Mouse (Mus musculus) right cerebral cortex, adult 2 months (tissue): ENCODE data around the gene Klhl26.
"Not testable (repeated sequence)": the region's sequence is repeated elsewhere in the genome, so short reads cannot be mapped to it uniquely, and the experiment has no call there.

Experiments used
- DNase-seq, 2 experiments: peaks; one replicate each; pipeline ENCODE4 v3.0.0; 2021 to 2022; ENCODE audit warnings: low spot score in 2 of 2

Klhl26 gene

DNA sequence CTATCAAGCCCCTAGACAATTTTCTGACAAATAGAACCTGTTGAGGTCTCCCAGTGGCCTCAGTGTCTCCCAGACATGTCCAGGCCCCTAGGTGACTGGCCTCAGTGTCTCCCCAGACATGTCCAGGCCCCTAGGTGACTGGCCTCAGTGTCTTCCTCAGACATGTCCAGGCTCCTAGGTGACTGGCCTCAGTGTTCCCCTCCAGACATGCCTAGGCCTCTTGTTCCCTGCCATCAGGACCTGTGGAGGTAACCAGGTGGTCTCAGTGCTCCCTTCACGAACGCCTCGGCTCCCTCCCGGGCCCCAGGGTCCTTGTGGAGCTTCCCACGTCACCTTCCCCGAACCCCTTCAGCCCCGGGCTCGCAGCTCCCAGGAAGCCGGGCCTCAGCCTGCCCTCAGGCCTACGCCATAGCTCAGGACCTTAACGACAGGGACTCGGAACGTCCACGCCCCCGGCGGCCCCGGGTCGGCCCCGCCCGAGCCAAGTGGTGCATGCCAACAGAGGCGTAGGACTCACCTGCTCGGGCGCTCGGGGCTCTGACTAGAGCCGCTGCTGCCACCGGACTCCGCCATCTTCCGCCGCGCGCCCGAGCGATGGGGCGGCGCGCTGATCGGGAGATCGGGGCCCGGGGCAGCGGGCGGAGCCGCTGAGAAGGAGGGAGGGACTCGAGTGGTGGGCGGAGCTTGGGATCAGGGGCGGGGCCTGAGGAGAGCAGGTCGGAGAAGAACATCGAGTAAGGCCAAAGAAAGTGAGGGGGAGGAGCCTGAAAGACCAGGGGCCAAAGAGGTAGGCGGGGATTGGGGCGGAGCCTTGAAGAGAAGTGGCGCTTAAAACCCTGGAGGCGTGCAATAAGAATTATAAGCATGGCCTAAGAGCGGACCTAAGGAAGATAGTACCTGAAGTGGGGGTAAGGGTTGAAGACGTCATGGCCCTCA is at the start of gene Klhl26:
Gene Klhl26, minus strand, starts transcription at position 636 of the 936 bp plus-strand sequence.
- peak; percentile 83 to 88 for DNase-seq

DNA sequence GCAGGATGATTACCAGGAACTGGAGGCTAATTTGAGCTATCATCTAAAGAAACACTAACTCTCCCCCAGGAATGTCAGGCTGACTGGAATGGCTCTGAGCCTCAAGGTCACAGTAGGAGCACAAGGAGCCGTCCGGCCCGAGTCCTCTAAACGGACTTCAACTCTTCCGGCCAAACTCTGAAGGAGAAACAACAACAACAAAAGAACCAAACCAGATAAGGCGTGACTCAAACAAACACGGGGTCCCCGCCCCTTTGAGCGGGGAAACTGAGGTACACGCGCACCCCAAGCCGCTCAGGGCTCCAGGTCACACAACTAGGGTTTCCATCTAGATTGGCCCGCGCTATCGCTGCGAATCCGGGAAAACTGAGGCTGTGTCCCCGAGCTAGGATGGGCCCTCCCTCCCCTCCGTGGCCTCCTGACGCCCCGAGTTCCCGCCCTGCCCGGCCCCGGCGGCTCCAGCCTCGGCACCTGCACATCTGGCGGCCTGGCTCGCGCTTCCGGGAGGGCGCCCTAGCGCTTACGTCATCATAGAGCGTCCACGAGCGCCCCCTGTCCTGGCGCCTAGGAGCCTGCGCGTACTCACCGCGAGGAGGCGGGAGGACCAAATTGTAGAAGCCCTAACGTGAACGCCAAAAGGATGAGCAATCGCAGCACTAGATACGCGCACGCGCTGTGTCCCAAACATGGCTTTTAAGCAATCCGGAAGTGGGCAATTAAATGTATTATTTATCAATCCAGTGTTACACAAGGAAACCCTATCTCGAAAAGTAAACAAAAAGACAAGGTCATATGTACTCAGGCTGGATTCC is 46.0 kb upstream of the Klhl26 start:
- DNase-seq = peak; percentile 95 to 96

DNA sequence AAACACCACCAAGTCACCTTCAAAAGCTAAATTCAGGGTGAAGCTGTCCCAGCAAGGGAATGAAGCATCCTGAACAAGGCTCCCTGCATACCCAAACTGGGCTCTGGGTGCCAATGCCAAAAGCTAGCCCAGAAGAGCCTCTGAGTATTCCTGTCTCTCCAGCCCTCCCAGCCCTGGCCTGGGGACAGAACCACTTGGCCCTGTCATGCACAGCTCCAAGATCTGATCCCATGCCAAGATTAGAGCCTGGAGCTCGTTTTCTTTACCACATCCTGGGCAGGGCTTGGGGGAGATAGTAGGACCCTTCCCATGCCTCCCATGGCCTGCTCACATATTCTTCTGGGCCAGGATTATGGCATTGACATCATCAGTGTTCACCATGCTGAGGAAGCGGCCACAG is 42.8 kb upstream of the Klhl26 start:
- DNase-seq = no peak

- no peak for DNase-seq
Measured at GRCm38 (mm10) chr8:70519043-70519442, 42.3 kb upstream of the Klhl26 start.

GRCm38 (mm10) chr8:70517940-70518643 is 41.3 kb upstream of the Klhl26 start:
- no peak for DNase-seq

DNA sequence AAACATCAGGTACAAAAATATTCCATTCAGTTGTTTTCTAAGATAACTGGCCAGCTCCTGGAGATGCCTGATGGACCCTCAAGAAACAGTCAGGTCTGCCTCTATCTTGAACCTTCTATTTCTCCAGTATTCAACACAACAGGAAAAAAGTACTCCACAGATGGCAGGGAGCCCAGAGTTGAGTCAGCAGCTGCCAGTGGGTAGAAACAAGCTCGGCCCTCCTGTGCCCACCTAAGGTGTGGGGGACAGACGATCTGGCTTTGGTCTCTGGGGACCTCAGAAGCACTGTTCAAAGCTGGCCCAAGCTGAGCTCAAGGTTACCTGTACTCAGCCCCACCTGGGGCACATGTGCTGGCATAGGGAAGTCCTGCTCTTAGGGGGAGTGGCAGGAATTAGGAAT is 36.7 kb upstream of the Klhl26 start:
- peak; percentile 76 for DNase-seq

DNA sequence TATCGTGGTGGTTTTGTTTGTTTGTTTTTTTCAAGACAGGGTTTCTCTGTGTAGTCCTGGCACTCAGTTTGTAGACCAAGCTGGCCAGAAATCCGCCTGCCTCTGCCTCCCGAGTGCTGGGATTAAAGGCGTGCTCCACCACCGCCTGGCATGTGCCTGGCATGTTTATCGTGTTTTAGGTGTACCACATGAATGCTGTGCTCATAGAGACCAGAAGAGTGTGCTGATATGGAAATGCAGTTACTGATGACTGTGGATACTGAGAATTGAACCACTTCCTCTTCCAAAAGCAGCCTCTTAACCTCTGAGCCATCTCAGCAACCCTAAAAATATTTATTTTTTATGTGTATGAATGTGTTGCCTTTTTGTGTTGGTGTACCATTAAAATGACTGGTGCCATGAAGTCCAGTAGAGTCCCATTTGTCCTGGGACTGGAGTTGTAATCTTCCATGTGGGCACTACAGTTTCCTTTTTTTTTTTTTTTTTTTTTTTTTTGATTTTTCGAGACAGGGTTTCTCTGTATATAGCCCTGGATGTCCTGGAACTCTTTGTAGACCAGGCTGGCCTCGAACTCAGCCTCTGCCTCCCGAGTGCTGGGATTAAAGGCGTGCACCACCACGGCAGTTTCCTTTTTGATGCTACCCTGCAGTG is 35.6 kb upstream of the Klhl26 start:
- no peak for DNase-seq

- DNase-seq = no peak
Measured at GRCm38 (mm10) chr8:70511770-70512169, 35.0 kb upstream of the Klhl26 start.

- DNase-seq = not testable (repeated sequence)
Measured at GRCm38 (mm10) chr8:70511174-70511573, 34.4 kb upstream of the Klhl26 start.

DNA sequence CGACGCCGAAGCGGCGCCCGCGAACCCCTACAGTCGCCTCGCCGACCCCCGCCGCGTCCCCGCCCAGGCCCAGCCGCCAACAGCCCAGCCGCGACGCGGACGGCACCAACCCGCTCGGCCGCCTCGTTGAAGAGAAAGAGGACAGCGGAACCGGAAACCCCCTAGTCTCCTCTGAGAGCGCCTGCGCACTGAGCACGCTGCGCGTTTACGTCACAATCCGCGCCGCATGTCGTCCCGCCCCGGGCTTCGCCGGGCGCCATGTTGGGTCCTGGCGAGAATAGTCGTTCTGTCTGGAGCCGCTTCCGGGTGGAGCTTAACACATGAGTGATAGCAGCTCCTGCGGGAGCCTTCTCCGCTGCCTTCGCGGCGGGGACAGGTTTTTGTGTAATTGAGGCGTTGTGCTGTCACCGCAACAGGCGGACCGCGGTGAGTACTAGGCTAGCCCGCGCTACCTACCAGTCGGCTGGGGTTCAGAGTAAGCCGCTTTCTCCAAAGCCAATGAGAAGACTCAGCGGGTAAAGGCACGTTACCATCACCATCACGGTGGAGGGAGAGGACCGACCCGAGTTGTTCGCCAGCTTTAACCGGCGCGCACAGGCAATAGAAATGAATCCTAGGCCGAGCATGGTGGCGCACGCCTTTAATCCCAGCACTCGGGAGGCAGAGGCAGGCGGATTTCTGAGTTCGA is 33.6 kb upstream of the Klhl26 start, which contains the start of gene Uba52:
Gene Uba52, minus strand, starts transcription at position 574 of the 688 bp plus-strand sequence.
- peak; percentile 98 for DNase-seq

DNA sequence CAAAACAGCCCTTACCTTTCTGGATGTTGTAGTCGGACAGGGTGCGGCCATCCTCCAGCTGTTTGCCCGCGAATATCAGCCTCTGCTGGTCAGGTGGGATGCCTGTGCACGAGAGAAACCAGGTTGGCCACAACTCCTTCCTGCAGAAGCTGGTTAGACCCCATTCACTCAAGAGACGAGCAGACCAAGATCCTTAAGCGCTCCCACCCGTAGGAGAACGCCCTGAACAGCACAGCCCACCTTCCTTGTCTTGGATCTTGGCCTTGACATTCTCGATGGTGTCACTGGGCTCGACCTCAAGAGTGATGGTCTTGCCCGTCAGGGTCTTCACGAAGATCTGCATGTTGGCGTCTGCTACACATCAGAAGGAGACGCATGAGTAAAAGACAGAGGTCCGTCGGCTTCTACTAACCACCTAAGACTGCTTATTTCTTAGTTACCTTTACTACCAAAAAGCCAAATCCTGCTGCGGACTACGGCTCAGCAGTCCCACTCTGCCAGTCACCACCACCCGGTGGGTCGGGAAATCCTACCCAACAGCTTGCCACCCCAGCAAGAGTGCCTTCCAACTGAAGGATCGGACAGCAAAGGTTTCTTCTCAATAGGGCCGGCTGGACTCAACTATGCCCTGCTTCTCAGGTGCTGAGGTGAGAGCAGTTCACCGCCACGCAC is 32.6 kb upstream of the Klhl26 start:
- DNase-seq = no peak

GRCm38 (mm10) chr8:70507027-70507393 is 30.2 kb upstream of the Klhl26 start:
- no peak for DNase-seq

DNA sequence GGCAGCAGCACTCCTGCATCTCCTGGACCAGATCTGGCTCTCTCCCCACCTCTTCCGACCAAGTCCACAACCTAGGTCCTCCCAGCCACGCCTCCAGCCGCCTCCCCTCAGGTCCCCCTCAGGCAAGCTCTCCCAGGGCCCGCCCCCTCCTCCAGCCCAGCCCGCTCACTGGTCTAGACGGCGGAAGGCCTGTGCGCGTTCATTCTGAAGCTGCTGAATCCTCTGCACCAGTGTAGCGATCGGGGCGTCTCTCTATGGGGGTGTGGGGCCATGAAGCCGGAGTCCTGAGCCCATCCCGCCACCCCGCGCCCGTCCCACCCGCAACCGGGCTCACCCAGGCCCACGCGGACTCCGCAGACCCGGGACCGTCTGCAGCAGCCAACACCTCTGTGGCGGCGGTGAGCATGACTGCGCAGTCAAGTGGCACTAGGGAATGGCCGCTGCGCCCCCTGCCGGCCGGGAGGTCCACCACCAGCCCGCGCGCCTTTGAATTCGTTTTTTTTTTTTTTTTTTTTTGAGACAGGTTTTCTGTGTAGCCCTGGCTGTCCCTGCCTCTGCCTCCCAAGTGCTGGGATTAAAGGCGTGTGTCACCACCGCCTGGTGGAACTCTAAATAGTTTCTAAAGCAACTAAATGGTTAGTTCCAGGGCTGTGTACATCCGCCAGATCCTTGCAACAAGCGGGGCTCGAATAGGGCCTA is 29.7 kb upstream of the Klhl26 start, which contains the start of gene Rex1bd:
Gene Rex1bd, minus strand, starts transcription at position 425 of the 699 bp plus-strand sequence.
- DNase-seq = peak; percentile 94 to 97

DNA sequence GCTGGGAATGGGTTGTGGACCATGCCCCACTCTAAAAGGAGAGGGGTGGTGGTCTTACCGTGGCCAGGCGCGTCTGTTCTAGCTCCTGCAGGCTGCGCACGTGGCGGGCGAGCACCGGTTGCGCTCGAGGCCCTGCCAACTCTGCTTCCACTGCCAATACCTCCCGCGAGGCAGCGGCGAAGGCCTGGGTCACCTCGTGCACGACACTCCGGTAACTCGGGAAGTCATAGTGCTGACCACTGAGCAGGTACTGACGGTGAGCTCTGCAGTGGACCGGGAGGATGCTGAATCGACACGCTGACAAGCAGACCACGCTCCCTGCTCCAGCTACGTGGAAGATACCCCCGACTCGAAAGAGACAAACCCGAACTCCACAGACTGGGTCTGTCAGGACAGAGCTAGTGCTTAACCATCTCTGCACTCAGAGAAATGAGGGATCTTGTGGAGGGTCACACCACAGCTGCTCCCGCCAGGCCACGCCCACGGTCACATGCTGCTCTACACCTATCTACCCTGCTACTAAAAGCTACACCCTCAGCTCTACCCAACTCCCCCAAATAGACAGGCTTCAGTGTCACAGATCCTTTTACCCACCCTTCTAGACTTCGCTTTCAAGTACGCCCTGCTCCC is 29.0 kb upstream of the Klhl26 start:
- DNase-seq = no peak

DNA sequence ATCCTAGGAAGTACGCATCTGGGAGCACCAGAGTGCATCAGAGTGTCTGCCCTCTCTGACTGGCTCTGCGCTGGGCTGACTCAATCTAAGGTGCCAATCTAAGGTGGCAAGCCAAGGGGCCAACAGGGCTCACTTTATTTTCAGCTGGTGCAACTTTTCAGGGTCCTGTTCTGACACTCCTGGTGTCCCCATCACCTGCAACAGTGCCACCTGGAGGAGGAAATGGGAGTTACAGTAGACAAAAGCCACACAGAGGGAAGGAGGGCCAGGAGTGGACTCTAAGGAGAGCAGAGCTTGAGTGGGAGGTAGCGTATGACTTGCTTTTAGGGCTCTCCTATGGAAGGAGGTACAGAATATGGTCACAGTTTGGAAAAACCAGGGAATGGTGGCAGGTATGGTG is 28.1 kb upstream of the Klhl26 start:
- peak; percentile 83 to 93 for DNase-seq

- DNase-seq = peak; percentile 47 to 53
Measured at GRCm38 (mm10) chr8:70504291-70504716, 27.5 kb upstream of the Klhl26 start.

DNA sequence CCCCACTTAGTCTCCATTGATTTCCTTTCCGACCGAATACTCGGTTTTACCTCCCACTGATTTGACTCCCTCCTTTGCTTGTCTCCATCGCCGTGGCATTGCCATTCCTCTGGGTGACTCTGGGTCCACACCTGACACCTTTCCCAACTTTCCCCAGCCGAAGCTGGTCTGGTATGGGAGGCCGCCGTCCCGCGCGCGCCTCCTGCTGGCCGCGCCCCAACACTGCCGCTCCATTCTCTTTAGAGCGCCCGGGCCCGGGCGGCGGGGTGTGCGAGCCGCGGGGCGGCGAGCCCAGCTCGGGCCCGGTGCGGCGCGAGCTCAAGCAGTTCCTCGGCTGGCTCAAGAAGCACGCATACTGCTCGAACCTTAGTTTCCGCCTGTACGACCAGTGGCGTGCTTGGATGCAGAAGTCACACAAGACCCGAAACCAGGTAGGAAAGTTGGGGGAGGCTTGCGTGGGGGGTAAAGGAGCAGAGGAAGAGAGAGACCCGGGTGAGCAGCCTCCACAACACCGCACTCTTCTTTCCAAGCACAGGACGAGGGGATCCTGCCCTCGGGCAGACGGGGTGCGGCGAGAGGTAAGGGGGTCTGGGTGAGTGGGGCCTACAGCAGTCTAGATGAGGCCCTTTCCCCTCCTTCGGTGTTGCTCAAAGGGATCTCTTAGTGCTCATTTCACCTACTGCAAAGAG is 26.4 kb upstream of the Klhl26 start:
- DNase-seq = peak in 1 of 2 experiments; percentile 50

DNA sequence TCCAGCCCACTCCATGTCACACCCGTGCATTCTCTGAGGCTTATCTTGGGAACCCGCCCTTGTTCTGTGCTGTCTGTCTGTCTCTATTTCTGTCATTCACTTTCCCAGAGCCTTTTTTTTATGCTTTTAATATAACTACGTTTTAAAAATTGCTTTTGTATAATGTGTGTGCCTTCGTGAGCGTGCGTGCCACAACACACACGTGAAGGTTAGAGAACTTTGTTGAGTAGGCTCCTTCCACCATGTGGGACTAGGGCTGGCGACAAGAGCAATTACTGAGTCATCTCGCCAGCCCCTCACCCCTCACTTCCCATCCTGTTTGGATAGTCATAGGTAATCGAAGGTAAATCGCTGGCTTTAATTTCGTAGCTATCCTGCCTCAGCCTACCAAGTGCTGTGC is 25.8 kb upstream of the Klhl26 start:
- DNase-seq = no peak
